Mouse (Mus musculus): ENCODE measurements at regions not wholly inside any gene's neighbourhood (a gene's known extent, or its start where the extent isn't known, plus 50 kb on each side); places are given as distances from the start of the nearest gene placed in this dataset.

DNA sequence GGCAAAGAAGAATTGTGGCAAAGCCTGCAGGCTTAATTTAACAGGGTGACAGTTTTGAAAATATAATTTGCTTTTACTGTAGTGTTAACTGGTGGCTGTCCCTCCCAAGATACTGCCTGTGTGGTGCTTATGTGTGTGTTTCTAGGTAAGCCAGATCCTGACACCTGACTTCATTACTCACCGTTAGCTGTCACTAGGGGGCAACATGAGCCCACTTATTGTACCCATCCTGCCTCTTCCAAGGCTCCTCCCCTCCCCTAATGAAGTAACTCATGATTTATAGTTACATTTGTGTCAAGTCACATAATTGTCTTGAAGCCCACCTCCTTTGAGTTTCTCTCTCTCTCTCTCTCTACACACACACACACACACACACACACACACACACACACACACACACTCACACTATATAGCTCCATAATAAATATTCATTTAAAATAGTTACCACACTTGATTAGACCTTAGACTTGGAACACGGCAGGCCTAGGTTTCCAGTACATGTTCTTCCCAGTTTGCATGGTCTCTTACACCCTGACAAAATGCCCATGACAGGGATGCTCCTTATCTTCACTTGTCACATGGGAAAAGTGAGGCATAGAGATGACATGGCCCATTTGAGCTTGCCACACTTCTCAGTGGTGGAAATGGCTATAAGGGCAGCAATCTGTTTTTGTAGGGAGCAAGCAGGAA, 328.6 kb upstream of the Sphkap start:
- TF ChIP-seq CTCF (IDR thresholded peaks at IDR 0.05; ENCODE audit: low read depth) (peak; percentile 32; the same call in 1 of the 2 replicates), EP300 (IDR thresholded peaks at IDR 0.05; ENCODE audit: low read depth) (no peak)

All from liver, postnatal 0 days (tissue).